Mouse (Mus musculus): ENCODE measurements around the gene Ldoc1.

Gene Ldoc1

DNA sequence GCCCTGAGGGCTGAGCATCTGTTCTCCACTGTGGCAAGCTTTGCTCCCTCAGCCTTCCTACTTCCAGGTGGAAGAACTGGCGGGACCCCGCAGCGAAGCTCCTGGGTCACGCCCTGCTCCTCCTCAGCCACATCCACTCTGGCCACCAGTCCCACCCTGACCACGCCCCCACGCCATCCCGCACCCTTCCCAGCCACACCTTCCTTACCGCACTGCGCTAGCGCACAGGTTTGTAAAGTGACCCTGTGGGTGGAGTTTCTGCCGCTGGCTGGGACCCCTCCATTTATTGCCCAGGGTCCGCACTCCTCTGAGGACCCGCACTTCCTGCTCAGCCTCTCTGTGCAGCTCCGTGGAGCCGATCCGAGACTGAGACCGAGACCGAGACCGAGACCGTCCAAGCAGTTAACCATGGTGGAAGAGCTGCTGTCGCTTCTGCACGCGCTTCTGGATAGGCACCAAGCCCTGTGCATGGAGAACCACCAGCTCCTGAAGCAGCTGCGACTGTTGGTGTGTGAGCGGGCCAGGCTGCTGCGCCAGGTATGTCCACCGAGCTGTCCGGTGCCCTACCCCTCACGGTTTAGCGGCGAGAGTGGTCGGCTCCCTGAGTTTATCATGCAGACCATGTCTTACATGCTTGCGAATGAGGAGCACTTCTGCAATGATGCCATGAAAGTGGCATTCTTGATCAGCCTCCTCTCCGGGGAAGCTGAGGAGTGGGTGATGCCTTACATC, at the start of gene Ldoc1:
Gene Ldoc1, plus strand, starts transcription at position 196 of the 732 bp plus-strand sequence.
- DNase-seq, result no peak

DNA sequence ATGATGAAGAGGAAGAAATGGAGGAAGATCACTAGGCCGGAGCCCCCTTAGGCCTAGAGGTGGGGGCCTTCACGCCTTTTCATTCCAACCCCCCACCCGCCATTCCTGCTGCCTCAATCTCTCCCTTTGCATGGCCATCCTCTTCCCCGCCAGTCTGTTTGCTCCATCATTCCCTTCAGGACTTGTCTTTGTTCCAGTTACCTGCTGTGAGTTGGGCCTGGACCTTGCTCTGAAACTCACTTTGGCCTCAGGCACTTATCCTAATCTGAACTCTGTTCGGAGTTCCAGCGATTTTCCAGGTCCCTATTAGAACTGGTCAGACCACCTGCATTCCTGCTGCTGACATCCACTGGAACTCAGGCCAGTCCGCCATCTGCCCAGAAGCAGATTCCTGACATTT, 834 bp downstream of the Ldoc1 start:
- DNase-seq, result no peak

DNA sequence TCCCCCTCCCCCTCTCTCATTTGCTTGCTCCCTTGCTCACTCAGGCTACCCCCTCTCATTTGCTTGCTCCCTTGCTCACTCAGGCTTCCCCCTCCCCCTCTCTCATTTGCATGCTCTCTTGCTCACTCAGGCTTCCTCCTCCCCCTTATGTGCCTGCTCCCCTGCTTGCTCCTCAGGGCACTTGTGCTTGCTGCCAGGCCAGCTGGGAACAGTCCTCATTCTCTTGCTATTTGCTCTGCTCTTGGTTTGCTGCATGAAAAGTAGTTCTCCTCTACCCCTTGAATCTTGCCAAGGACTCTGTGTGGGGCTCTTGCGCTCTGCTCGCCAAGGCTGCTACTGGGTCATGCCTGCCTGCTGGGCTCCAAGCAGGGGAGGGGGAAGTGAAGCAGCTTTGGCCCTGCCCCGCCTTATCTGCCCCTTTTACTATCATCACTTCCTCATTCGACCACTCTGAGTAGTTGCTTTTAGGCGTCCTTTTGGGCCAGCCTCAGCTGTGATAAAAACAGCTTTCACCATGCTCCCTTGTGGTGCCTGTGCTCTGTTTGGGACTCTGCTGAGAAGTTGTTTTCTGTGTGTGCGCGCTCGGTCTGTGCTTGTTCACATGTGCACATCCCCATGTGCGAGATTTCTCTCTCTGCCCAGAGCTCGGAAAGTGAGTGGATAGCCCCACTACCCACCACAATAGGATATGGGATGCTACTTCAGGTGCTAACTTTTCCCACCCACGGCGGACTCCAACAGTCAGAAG, 13.2 kb downstream of the Ldoc1 start:
- no peak for DNase-seq

DNA sequence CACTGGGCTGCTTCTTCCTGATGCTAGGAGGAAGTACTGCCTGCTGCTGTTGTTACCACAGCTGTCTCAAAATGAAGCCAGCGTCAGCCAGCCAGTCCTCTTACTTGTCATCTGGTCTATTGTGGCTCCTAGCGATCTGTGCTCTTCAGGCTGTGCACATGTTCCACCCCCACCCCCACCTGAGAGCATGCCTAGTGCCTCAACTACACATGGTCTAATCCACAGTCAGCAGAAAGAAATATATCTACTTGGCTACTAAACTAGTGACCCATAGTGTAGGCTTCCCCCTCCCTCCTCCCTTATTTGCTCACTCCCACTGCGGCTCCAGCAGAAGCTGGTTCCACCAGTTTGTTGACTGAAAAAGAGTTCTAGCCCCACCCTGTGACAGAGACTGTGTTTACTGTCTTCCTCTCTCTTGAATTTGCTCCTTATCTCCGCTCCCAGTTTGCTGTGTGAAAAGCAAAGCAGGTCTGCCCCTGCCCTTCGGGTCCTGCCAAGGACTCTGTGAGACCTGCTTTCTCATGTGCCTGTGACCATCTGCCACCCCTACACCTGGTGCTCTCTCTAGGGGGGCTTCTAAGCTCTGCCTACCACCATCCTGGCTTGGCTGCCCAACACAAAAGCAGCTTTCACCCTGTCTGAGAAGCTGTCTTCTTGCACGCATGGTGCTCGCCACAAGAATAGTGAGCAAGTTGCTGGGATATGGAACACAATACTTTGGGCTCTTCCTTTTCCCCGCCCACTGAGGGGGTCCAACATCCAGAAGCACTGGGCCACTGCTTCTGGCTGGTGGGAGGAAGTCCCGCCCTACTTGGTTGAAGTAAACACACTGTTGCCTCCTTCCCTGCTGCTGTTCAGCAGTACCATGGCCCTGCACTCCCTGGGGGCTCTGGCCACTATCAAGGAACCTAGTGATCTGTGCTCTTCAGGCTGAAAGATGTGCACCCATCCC, 14.0 kb downstream of the Ldoc1 start:
- no peak for DNase-seq

DNA sequence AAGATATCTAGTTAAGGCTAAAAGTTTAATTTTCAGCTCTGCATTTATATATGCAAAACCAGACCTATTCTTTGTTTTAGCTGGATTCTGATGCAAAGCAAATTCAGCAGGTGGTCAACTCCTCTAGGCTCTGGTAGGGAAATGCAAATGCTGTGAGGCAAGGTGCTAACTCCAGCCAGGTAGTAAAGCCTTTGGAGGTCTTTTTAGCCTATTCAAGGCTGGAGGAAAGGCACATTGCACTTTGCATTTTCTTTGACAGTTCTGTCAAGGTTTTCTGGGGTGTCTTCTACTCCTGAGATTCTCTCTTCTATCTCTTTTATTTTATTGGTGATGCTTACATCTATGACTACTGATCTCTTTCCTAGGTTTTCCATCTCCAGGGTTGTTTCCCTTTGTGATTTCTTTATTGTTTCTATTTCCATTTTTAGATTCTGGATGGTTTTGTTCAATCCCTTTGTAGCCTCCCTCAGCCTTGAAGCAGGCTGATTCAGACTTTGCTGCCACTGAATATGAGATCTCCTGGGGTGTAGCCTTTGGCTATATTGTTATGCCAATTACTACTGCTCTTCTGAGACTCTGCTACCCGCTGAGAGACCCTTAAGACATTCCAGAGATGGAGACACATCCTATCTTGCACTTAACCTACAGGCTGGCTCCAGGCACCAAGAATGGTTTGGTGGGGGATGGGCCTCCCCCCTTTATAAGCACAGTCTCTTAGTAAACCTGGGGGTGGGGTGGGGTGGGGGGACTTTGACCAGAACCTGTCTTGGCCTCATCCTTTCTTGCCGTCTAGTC, 18.4 kb downstream of the Ldoc1 start:
- no peak for DNase-seq
